Mouse (Mus musculus): ENCODE results near the gene Rnf216. TPM values are rescaled to one million over a fixed set of nuclear protein-coding genes. Genes with fewer than 3 reads are reported as not detected.

Gene Rnf216
- polyA plus RNA-seq, 1 experiment from 2014 or later = 38.7 TPM

DNA sequence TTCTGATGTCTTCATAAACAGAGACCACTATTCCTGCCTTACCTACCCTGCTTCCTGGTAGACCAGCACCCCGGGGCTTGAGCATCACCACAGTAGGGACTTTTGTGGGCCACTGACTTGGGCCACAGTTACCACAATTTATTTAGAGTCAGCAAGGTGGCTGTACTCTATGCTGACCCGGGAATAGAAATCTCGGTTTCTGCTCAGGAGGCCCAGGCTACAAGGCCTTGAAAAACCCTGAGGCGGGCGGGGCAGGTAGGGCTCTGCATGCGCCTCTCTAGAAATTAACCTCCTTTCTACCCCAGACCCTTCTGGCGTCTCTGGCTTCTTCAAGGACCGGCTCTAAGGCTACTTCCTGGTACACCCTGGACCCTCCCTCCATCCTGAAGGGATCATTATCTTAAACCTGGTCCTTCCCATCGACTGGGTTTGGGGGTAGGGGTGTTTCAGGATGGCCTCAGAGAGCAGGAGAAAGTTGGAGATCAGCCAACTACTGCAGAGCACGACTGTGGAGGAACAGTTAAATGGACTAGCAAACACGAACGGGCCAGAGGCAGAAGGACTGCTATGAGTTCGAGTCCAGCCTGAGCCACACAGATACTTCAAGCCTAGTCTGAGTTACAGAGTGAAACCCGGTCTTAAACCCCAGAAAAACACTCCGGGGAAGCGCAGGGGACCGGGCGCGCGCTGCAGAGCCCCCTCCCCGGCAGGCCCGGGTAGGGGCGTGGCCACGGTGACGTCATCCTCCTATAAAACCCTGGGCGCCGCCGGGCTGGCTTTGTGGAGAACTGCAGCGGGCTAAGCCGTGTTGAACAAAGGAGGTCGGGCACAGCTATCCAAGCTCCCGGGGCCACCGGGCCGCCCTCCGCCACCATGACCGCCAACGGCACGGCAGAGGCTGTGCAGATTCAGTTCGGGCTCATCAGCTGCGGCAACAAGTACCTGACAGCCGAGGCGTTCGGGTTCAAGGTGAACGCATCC, 152.9 kb downstream of the Rnf216 start, which contains the start of gene Fscn1:
TSS of gene Fscn1 (plus strand) at position 768 of the 981 bp plus-strand sequence.
- Histone ChIP-seq H3K9ac (peak within 1 kb of the TSS; percentile 95), H3K27me3 (replicated peaks) (peaks cover 7% of the 10 kb centered on the region; the same call in 1 of the 2 replicates), H3K4me1 (replicated peaks) (peaks cover 36% of the 10 kb centered on the region), H3K4me2 (peak within 1 kb of the TSS; percentile 83), H3K27ac (ENCODE audit: poor library complexity, severe bottlenecking) (peak within 1 kb of the TSS; percentile 82), H3K9me3 (replicated peaks) (no peaks in the 10 kb centered on the region), H3K36me3 (no peaks in the 10 kb centered on the region), H3K4me3 (peak within 1 kb of the TSS; percentile 79)
- ATAC-seq (ENCODE audit: insufficient number of reproducible peaks, low FRiP score) = peak; percentile 66
- 9% methylated on average over 44 of the region's 44 CpGs for WGBS

DNA sequence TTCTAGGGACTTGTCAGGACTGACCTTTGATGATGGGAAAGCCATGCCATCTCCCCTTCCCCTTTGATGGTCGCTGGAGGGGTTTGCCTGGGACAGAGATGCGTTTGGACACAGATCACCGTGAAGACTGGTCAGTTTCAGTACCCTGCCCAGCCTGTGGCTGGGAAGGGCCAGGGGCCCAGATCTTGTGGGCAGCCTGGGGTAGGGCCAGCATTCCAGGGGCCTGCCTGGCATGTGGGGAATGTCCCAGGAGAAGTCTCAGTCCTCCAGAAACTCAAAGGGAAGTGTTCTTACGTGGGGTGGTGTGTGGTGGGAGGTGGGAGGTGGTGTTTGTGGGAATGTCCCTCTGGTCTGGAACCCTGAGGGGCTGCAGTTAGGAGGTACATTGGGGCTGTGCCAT, 153.6 kb downstream of the Rnf216 start:
- H3K4me3 ChIP-seq = no peak overlapping the region
- H3K9me3 ChIP-seq (replicated peaks) = no peaks in the 10 kb centered on the region
- H3K36me3 ChIP-seq = no peaks in the 10 kb centered on the region
- 72% methylated on average over 4 of the region's 4 CpGs for WGBS
- peaks cover 7% of the 10 kb centered on the region; the same call in 1 of the 2 replicates for H3K27me3 ChIP-seq (replicated peaks)
- no peak overlapping the region for H3K9ac ChIP-seq
- ATAC-seq (ENCODE audit: insufficient number of reproducible peaks, low FRiP score) = no peak
- peaks cover 31% of the 10 kb centered on the region for H3K4me1 ChIP-seq (replicated peaks)
- H3K4me2 ChIP-seq = no peak overlapping the region
- H3K27ac ChIP-seq (ENCODE audit: poor library complexity, severe bottlenecking) = no peak overlapping the region

DNA sequence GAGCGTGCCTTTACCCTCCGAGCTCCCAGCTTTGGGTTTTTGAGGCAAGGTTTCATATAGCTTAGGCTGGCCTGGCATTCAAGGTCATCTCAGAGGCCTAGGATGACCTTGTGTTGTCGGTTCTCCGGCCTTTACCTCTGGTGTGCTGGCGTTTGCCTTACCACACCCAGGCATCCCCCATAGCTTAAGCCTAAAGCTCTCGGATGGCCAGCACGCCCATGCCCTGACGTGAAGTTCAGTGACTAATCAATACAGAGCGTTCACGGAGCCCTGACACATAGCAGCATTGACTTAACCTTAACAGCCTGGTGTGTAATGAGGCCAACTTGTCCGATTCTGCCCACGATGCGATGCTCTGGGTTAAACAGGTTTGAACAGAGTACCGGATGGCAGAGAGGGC, 154.3 kb downstream of the Rnf216 start:
- no peak for ATAC-seq (ENCODE audit: insufficient number of reproducible peaks, low FRiP score)
- H3K9me3 ChIP-seq (replicated peaks) = no peaks in the 10 kb centered on the region
- no peak overlapping the region for H3K27ac ChIP-seq (ENCODE audit: poor library complexity, severe bottlenecking)
- H3K4me2 ChIP-seq = no peak overlapping the region
- H3K36me3 ChIP-seq = no peaks in the 10 kb centered on the region
- H3K9ac ChIP-seq = no peak overlapping the region
- WGBS = 81% methylated on average over 14 of the region's 14 CpGs
- no peak overlapping the region for H3K4me3 ChIP-seq
- peaks cover 24% of the 10 kb centered on the region for H3K4me1 ChIP-seq (replicated peaks)
- peaks cover 7% of the 10 kb centered on the region; the same call in 1 of the 2 replicates for H3K27me3 ChIP-seq (replicated peaks)

DNA sequence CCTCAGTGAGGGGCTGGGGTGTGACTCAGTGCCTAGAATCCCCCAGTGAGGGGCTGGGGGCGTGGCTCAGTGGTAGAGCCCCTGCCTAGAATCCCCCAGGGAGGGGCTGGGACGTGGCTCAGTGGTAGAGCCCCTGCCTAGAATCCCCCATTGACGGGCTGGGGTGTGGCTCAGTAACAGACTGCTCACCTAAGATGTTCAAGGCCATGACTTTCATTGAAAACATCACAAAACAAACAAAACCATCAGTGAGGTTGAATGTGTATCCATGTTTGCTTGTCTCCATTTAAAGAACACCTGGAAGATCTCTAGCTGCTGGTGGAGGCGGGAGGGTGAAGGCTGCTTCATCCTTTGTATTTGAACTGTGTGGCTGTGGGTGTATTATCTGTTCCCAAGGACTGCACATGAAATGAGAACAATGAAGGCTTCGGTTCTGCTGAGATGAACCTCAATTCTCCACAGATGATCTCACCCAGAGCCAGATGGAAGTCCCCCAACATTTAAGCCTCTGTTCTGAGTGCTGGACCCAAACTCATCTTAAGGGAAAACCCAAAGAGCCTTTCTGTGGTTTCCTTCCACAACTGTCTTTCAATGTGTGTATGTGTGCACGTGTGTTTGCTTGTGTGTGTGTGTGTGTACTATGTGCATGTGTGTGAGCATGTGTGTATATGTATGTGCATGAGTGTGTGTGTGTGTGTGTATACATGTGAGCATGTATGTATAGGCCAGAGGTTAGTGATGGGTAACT, 155.7 kb downstream of the Rnf216 start:
- no peak overlapping the region for H3K9ac ChIP-seq
- no peaks in the 10 kb centered on the region for H3K36me3 ChIP-seq
- no peak overlapping the region for H3K4me3 ChIP-seq
- H3K27me3 ChIP-seq (replicated peaks) = peaks cover 7% of the 10 kb centered on the region; the same call in 1 of the 2 replicates
- no peak overlapping the region for H3K4me2 ChIP-seq
- 65% methylated on average over 6 of the region's 6 CpGs for WGBS
- ATAC-seq (ENCODE audit: insufficient number of reproducible peaks, low FRiP score) = no peak
- no peaks in the 10 kb centered on the region for H3K9me3 ChIP-seq (replicated peaks)
- no peak overlapping the region for H3K27ac ChIP-seq (ENCODE audit: poor library complexity, severe bottlenecking)
- H3K4me1 ChIP-seq (replicated peaks) = peaks cover 11% of the 10 kb centered on the region; the same call in 1 of the 2 replicates

DNA sequence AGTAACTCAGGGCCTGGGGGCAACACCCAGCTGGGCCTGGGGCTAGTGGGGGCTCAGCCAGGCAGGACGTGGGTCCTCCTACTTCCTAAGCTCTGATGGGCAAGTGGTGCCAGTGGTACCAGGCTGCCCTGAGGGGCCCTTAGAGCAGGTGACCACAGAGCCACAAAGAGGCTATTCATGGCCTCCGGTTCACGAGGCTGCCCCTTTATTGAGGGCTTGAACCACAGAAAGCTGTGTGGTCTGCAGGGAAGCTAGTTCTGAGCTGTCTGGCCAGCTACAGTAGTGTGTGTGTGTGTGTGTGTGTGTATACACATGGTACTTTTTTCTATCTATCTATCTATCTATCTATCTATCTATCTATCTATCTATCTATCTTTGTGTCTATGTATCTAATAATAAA, 159.2 kb downstream of the Rnf216 start:
- ATAC-seq (ENCODE audit: insufficient number of reproducible peaks, low FRiP score) = no peak
- WGBS = 72% methylated on average over 3 of the region's 3 CpGs
- no peak overlapping the region for H3K27ac ChIP-seq (ENCODE audit: poor library complexity, severe bottlenecking)
- H3K4me2 ChIP-seq = no peak overlapping the region
- no peaks in the 10 kb centered on the region for H3K36me3 ChIP-seq
- peaks cover 7% of the 10 kb centered on the region; the same call in 1 of the 2 replicates for H3K4me1 ChIP-seq (replicated peaks)
- H3K4me3 ChIP-seq = no peak overlapping the region
- no peak overlapping the region for H3K9ac ChIP-seq
- peaks cover 6% of the 10 kb centered on the region; the same call in 1 of the 2 replicates for H3K27me3 ChIP-seq (replicated peaks)
- no peaks in the 10 kb centered on the region for H3K9me3 ChIP-seq (replicated peaks)

DNA sequence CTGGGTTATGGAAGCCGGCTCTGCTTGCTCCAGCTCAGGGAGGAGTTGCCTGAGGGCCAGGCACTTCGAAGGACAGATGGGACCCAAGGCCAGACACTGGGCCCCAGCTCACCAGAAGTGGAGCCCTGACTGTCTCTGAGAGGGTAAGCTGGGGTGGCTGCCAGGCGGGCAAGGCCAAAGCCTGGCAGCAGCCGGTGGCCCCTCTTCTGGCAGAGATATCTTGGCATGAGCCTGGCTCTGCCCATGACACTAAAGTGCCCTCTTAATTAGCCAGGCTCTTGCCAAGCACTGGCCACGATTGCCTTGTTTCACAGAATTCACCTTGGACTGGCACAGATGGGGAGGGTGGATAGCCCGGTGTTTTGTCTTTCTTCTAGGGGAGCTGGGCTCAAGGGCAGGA, 162.4 kb downstream of the Rnf216 start:
- no peak overlapping the region for H3K9ac ChIP-seq
- H3K27ac ChIP-seq (ENCODE audit: poor library complexity, severe bottlenecking) = no peak overlapping the region
- no peaks in the 10 kb centered on the region for H3K27me3 ChIP-seq (replicated peaks)
- peaks cover 7% of the 10 kb centered on the region; the same call in 1 of the 2 replicates for H3K4me1 ChIP-seq (replicated peaks)
- ATAC-seq (ENCODE audit: insufficient number of reproducible peaks, low FRiP score) = no peak
- WGBS = 82% methylated on average over 6 of the region's 6 CpGs
- no peaks in the 10 kb centered on the region for H3K36me3 ChIP-seq
- no peaks in the 10 kb centered on the region for H3K9me3 ChIP-seq (replicated peaks)
- no peak overlapping the region for H3K4me3 ChIP-seq
- H3K4me2 ChIP-seq = no peak overlapping the region

DNA sequence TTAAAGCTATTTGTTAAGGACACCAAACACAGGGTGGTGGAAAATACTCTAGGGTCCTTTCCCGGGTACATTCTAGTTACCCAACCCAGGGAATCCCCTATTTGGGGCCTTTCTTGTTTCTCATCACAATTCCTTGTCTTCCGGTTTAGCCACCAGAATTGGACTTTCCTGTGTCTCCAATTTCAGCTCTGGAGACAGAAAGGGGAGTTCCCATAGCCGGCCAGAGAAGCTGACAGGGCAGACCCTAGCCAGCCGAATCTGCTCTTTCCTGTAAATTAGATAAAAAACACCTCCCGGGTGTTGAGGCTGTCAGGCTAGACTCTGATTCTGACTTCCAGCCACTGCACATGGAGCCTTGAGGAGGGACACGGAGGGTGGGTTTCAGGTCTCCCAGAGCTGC, 163.2 kb downstream of the Rnf216 start:
- 24% methylated on average over 6 of the region's 6 CpGs for WGBS
- no peak for ATAC-seq (ENCODE audit: insufficient number of reproducible peaks, low FRiP score)
- Histone ChIP-seq H3K4me2 (no peak overlapping the region), H3K4me1 (replicated peaks) (peaks cover 7% of the 10 kb centered on the region; the same call in 1 of the 2 replicates), H3K4me3 (no peak overlapping the region), H3K36me3 (no peaks in the 10 kb centered on the region), H3K9ac (no peak overlapping the region), H3K27me3 (replicated peaks) (no peaks in the 10 kb centered on the region), H3K9me3 (replicated peaks) (no peaks in the 10 kb centered on the region), H3K27ac (ENCODE audit: poor library complexity, severe bottlenecking) (no peak overlapping the region)

DNA sequence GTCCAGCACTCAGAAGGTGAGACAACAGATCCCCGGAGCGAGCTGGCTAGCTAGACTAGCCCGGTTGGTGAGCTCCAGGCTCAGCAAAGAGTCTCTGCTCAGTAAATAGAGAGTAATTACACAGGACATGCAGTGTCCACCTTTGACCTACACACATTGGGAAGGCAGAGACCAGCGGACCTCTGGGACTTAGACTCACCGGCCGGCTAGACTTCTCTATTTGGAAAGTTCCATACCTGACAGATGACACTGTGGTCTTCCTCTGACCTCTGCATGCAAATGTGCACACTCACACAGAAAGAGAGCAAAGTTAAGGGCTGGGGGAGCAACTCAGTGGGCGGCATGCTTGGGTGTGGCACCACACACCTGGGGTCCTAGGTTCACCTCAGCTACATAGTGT, 165.3 kb downstream of the Rnf216 start:
- Histone ChIP-seq H3K4me1 (replicated peaks) (peaks cover 7% of the 10 kb centered on the region; the same call in 1 of the 2 replicates), H3K4me3 (no peak overlapping the region), H3K27ac (ENCODE audit: poor library complexity, severe bottlenecking) (no peak overlapping the region), H3K9me3 (replicated peaks) (no peaks in the 10 kb centered on the region), H3K4me2 (no peak overlapping the region), H3K36me3 (no peaks in the 10 kb centered on the region), H3K9ac (no peak overlapping the region), H3K27me3 (replicated peaks) (no peaks in the 10 kb centered on the region)
- ATAC-seq (ENCODE audit: insufficient number of reproducible peaks, low FRiP score) = no peak
- 80% methylated on average over 7 of the region's 7 CpGs for WGBS

DNA sequence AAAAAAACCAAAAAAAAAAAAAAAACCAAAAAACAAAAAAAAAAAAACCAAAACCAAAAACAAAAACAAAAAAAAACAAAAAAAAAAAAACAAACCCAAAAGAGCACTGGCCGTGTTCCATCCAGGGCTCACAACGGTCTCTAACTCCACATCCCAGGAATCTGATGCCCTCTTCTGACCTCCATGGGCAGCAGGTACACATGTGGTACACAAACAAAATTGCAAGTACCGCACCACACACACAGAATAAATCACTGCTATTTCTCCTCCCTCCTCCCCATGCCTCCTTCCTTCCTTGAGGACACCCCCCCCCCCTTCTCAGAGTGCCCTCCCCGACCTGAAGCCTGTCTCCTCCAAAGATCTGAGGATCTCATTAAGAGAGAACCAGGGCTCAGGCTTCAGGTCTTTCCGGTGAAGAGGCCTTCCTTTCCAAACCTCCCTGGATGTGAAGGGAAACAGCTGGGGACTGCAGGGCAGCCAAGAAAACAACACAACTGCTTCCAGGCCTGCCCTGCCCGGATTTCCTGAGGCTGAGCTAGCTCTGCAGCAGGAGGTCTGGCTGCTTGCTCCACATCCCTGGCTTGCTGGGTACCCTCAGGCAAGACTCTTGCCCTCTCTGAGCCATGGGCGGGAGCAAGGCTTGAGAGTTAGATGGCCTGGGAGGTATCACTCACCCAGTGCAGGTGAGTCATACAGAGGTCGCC, 167.7 kb downstream of the Rnf216 start:
- Histone ChIP-seq H3K36me3 (no peaks in the 10 kb centered on the region), H3K4me2 (no peak overlapping the region), H3K4me3 (no peak overlapping the region), H3K4me1 (replicated peaks) (peaks cover 6% of the 10 kb centered on the region; the same call in 1 of the 2 replicates), H3K27ac (ENCODE audit: poor library complexity, severe bottlenecking) (no peak overlapping the region), H3K9ac (no peak overlapping the region), H3K9me3 (replicated peaks) (peaks cover 6% of the 10 kb centered on the region; the same call in 1 of the 2 replicates), H3K27me3 (replicated peaks) (no peaks in the 10 kb centered on the region)
- ATAC-seq (ENCODE audit: insufficient number of reproducible peaks, low FRiP score) = peak; percentile 58
- 59% methylated on average over 8 of the region's 8 CpGs for WGBS
